Mouse (Mus musculus) erythroblast, embryonic 14.5 days (primary cell): Measurements from ENCODE around the gene Asl.

ENCODE experiments used
- GATA1 ChIP-seq: IDR thresholded peaks from 2 replicates; pipeline ENCODE4 v1.6.1; 2012; ENCODE audit warnings: low read length, inconsistent platforms, mixed read lengths
- TAL1 ChIP-seq: IDR thresholded peaks from 3 replicates; pipeline ENCODE4 v1.6.1; 2012; ENCODE audit warnings: low read length, inconsistent platforms, mixed read lengths

DNA sequence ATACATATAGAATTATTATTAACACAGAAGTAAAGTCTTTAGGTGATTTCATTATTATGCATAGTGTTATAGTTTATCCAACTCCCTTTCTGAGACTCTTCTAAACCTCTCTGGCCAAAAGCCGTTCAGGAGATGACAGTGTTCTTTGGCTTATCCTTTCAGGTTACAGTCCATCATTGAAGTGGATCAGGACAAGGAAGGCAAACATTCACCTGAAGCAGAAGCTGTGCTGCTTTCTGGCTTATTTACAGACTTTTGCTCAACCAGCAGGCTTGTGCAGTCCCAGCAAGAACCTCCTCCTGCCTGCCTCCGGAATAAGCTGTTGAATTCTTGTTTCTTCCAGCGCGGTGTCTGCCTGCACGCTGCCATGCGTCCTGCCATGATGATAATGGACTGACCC, 44.0 kb upstream of the Asl start, which contains the start of gene Tpst1:
- no peak for TF ChIP-seq TAL1
- TF ChIP-seq GATA1 = no peak
